Mouse (Mus musculus) spleen, postnatal 4 days (tissue): ENCODE measurements around the gene Rfc5.
"Not testable (repeated sequence)": the region's sequence is repeated elsewhere in the genome, so short reads cannot be mapped to it uniquely, and the experiment has no call there.

Experiments
- DNase-seq, 2 experiments: peaks; one replicate each; pipeline ENCODE4 v3.0.0; 2022; ENCODE audit warnings: low spot score in 2 of 2

Gene Rfc5

DNA sequence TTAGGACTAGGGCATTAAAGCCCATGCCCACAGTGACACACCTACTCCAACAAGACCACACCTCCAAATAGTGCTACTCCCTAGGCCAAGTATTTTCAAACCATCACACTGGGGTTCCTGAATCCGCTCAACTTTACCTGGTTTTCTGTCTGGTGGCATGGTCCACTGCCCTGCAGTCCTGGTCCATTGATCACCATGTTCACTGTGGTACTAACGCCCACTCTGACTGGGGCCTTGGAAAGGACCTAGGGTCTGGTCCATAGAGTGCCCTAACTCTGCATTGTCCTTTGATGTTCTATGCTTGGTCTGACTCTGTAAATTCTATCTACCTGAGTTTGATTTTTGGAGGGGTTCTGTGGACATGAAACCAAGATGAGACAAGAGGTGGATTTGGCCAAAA, 41.0 kb downstream of the Rfc5 start:
- no peak for DNase-seq

GRCm38 (mm10) chr5:117347011-117347410, 41.8 kb downstream of the Rfc5 start:
- no peak for DNase-seq

DNA sequence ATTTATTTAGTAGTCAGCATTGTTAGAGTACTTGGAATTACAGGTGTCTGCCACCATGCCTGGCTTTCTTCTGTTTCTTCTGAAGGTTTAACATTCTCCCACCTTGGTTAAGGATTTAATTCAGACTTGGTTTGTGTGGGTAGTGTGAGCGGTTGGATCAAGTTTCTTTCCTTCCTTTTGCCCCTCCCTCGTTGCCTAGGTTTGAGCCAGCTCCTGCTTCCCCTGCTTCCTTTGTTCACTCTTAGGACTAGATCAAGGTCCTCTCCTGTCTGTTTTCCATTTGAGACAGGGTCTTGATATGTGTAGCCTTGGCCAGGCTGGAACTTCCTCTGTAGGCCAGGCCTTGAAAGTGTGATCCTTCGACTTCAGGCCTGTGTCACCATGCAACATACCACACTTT, 42.6 kb downstream of the Rfc5 start:
- no peak for DNase-seq

GRCm38 (mm10) chr5:117345432-117345976, 43.3 kb downstream of the Rfc5 start:
- no peak for DNase-seq

GRCm38 (mm10) chr5:117344496-117344895, 44.4 kb downstream of the Rfc5 start:
- not testable (repeated sequence) for DNase-seq

DNA sequence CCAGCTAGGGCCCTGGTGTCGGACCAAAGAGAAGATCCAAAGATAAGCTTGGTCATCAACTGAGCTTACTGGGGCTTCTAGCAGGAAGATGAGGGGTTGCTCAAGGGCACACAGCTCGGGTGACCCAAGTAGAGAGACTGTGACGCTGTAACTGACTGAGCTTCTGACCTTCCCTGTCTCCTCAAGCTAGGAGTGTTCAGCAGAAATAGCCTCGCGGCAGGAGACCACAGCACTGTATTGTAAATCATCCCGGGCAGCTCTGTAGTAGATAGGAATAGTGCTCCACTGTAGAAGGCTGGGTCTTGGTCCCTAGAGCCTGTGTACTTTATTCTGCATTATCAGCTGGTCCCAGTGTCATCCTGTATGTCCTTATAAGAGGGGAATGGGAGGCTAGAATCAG, 47.0 kb downstream of the Rfc5 start:
- DNase-seq: no peak

DNA sequence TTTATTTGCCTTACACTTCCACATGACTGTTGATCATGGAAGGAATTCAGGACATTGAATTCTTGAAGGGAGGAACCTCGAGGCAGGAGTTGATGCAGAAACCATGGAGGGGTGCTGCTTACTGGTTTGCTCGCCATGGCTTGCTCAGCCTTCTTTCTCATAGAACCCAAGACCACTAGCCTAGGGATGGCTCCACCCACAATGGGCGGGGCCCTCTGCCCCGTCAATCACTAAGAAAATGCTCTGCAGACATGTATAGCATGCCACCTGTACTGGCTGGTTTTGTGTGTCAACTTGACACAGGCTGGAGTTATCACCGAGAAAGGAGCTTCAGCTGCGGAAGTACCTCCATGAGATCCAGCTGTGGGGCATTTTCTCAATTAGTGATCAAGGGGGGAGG, 48.8 kb downstream of the Rfc5 start:
- DNase-seq: no peak

GRCm38 (mm10) chr5:117338503-117338902, 50.3 kb downstream of the Rfc5 start:
- no peak for DNase-seq

DNA sequence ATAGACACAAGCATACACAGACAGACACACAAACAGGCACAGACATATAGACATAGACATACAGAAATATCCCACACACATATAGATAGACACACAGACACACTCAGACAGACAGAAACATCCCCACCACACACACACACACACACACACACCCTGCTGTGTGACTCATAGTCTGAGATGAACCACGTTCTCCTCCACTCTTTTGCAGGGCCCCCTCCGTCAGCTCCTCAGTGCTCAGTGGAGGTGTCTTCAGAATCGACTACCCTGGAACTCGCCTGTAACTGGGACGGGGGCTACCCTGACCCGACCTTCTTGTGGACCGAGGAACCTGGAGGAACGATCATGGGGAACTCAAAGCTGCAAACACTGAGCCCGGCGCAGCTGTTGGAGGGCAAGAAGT, 50.8 kb downstream of the Rfc5 start:
- no peak for DNase-seq

DNA sequence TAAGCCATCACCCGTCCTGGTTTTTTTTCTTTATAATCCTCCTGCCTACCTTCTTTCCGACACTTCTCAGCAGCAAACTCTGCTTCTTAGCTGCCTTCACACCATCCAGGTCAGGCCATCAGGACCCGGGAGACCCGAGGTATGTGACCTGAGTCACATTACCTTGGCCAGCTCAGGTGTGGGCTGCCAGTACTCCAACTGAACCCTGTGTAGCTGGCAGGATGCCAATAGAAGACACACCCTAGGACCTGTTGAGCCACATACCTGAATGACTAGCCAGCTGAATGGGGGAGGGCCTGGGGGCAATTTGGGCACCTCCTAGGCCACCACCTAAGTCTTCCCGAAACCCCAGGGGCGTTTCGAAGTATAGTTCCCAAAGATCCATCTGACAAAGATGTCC, 58.4 kb downstream of the Rfc5 start:
- no peak for DNase-seq
